20 mouse cellular contexts compared by ENCODE assay signal in genomic region chr6:129449743-129450142, GRCm38 (mm10). TPM values are rescaled to one million over a fixed set of nuclear protein-coding genes. Genes with fewer than 3 reads are reported as not detected.
DNase-seq lines count a peak whose midpoint lies in the region; ATAC-seq and TF ChIP-seq lines count a peak whose summit lies in the region.
"Had no signal": no experiment of that assay in that cellular context is flagged by ENCODE, and none has a peak within 500 bp of the region (broad histone marks: within the 10 kb centered on the region; RNA-seq: fewer than 3 reads in every experiment).

No protein-coding gene starts in this region.

- TF ChIP-seq POLR2A in brain, embryonic 14.5 days (IDR thresholded peaks at IDR 0.05; ENCODE audit: borderline replicate concordance, extremely low read depth, insufficient read depth, insufficient read length, poor library complexity, severe bottlenecking), result no peak

- WGBS in kidney, embryonic 15.5 days, result 66% methylated on average over 6 of the region's 6 CpGs
- 53% methylated on average over 6 of the region's 6 CpGs for WGBS in lung, postnatal 0 days

- TF ChIP-seq CTCF in gastrocnemius, adult 2 months (IDR thresholded peaks at IDR 0.05), result no peak
- TF ChIP-seq CTCF in brain, embryonic 14.5 days (IDR thresholded peaks at IDR 0.05; ENCODE audit: borderline replicate concordance, extremely low read depth, insufficient read depth, insufficient read length), result no peak
- TF ChIP-seq CTCF in lung, postnatal 0 days (IDR thresholded peaks at IDR 0.05), result no peak

- H3K9me3 ChIP-seq in kidney, embryonic 15.5 days (replicated peaks), result no peaks in the 10 kb centered on the region
- no peaks in the 10 kb centered on the region for H3K9me3 ChIP-seq in lung, postnatal 0 days (ENCODE audit: low read length)
- H3K9me3 ChIP-seq: embryonic facial prominence, embryonic 15.5 days; forebrain, embryonic 13.5 days; midbrain, embryonic 10.5 days had no signal

- no peak overlapping the region for H3K9ac ChIP-seq in kidney, embryonic 15.5 days
- H3K9ac ChIP-seq in lung, postnatal 0 days (replicated peaks; ENCODE audit: low read depth), result peak overlapping the region; percentile 26; the same call in 1 of the 2 replicates
- H3K9ac ChIP-seq: embryonic facial prominence, embryonic 15.5 days; forebrain, embryonic 13.5 days; liver, embryonic 14.5 days had no signal

- H3K4me3 ChIP-seq in gastrocnemius, adult 2 months, result peak overlapping the region; percentile 69
- H3K4me3 ChIP-seq in kidney, embryonic 15.5 days (replicated peaks), result no peak overlapping the region
- H3K4me3 ChIP-seq in lung, postnatal 0 days (ENCODE audit: low read depth, low read length), result peak overlapping the region; percentile 36
- H3K4me3 ChIP-seq: embryonic facial prominence, embryonic 15.5 days; forebrain, embryonic 13.5 days; midbrain, embryonic 10.5 days had no signal

- H3K4me2 ChIP-seq in kidney, embryonic 15.5 days, result peak overlapping the region; percentile 21; the same call in 1 of the 2 replicates
- H3K4me2 ChIP-seq in lung, postnatal 0 days (replicated peaks; ENCODE audit: low read depth, low read length), result peak overlapping the region; percentile 48
- H3K4me2 ChIP-seq: embryonic facial prominence, embryonic 15.5 days; forebrain, embryonic 13.5 days had no signal

- no peaks in the 10 kb centered on the region for H3K27me3 ChIP-seq in kidney, embryonic 15.5 days
- no peaks in the 10 kb centered on the region for H3K27me3 ChIP-seq in lung, postnatal 0 days (replicated peaks; ENCODE audit: insufficient read depth, low read length)
- H3K27me3 ChIP-seq: embryonic facial prominence, embryonic 15.5 days; forebrain, embryonic 13.5 days had no signal

- ATAC-seq in kidney, embryonic 15.5 days (replicated peaks; ENCODE audit: low FRiP score), result no peak
- ATAC-seq in lung, postnatal 0 days, result peak; percentile 58
- ATAC-seq in inflammation-experienced regulatory T-cells, adult 6 months, result no peak
- ATAC-seq: forebrain, embryonic 13.5 days; hindbrain, postnatal 0 days had no signal

- H3K4me1 ChIP-seq in kidney, embryonic 15.5 days, result no peaks in the 10 kb centered on the region
- no peaks in the 10 kb centered on the region for H3K4me1 ChIP-seq in lung, postnatal 0 days (ENCODE audit: insufficient read depth, low read depth, low read length)
- H3K4me1 ChIP-seq: embryonic facial prominence, embryonic 15.5 days; forebrain, embryonic 13.5 days; midbrain, embryonic 10.5 days had no signal

- H3K27ac ChIP-seq in gastrocnemius, adult 2 months, result peak overlapping the region; percentile 82
- 0 out of 2 replicates have a peak overlapping the region, but pooled peaks have one; percentile 48 for H3K27ac ChIP-seq in kidney, embryonic 15.5 days
- H3K27ac ChIP-seq in lung, postnatal 0 days (ENCODE audit: low read length), result peak overlapping the region; percentile 68; the same call in 1 of the 2 replicates
- H3K27ac ChIP-seq: embryonic facial prominence, embryonic 15.5 days; forebrain, embryonic 13.5 days; hindbrain, postnatal 0 days; liver, embryonic 14.5 days; midbrain, embryonic 10.5 days had no signal

- intact Hi-C loops in gastrocnemius, adult 2 months (cut with DNase I), result no loop called here

- no peaks in the 10 kb centered on the region for H3K36me3 ChIP-seq in kidney, embryonic 15.5 days
- H3K36me3 ChIP-seq in lung, postnatal 0 days (ENCODE audit: insufficient read depth, low read length), result no peaks in the 10 kb centered on the region
- H3K36me3 ChIP-seq: embryonic facial prominence, embryonic 15.5 days; midbrain, embryonic 10.5 days had no signal

- no peak for DNase-seq in gastrocnemius, adult 2 months
- DNase-seq in gastrocnemius, postnatal 10 days, result no peak
- no peak for DNase-seq in kidney, postnatal 25 days
- DNase-seq in brain, embryonic 14.5 days (ENCODE audit: low read depth), result peak; percentile 3
- DNase-seq in lung, postnatal 0 days (ENCODE audit: low spot score), result peak; percentile 23
- DNase-seq in layer of hippocampus, postnatal 36 days, result no peak
- DNase-seq: cerebellum, adult 9-11 months; right cerebral cortex, postnatal 14 days; thymus, postnatal 14 days had no signal

- peak; percentile 56 for TF ChIP-seq EP300 in lung, postnatal 0 days (IDR thresholded peaks at IDR 0.05)

RNA-seq across cellular contexts. Expression of gene Clec1a, which starts 2.1 kb away (rescaled TPM):
- total RNA-seq in gastrocnemius, adult 2 months (2021), result 1 to 10 TPM; 1.8 to 3.0 TPM
- 1 to 10 TPM; 4.8 to 6.3 TPM for total RNA-seq in gastrocnemius, postnatal 10 days (2021)
- polyA plus RNA-seq in kidney, embryonic 15.5 days (2015; fragmentation: Nextera tagmentation; extraction: Ambion mirVana), result 8.6 and 9.5 TPM in 2 replicates
- polyA plus RNA-seq in brain, embryonic 14.5 days (2012; rRNA removed), result 0.49 and 0.72 TPM in 2 replicates
- polyA plus RNA-seq in lung, postnatal 0 days (2015; fragmentation: Nextera tagmentation; extraction: Ambion mirVana), result 111 and 132 TPM in 2 replicates
- not detected for polyA plus RNA-seq in inflammation-experienced regulatory T-cells, adult 6 months (2017; shearing (Covaris generic))
- 1 to 10 TPM; 3.6 to 4.1 TPM for total RNA-seq in layer of hippocampus, postnatal 36 days (2021)
- total RNA-seq: MEL had no signal

RNA-seq across cellular contexts. Expression of gene Clec9a, which starts 41.1 kb away (rescaled TPM):
- not detected for total RNA-seq in gastrocnemius, adult 2 months (2021)
- not detected for total RNA-seq in gastrocnemius, postnatal 10 days (2021)
- 0.45 and 0.55 TPM in 2 replicates for polyA plus RNA-seq in kidney, embryonic 15.5 days (2015; fragmentation: Nextera tagmentation; extraction: Ambion mirVana)
- polyA plus RNA-seq in brain, embryonic 14.5 days (2012; rRNA removed), result 0.28 and 0.33 TPM in 2 replicates
- 2.7 and 3.6 TPM in 2 replicates for polyA plus RNA-seq in lung, postnatal 0 days (2015; fragmentation: Nextera tagmentation; extraction: Ambion mirVana)
- polyA plus RNA-seq in inflammation-experienced regulatory T-cells, adult 6 months (2017; shearing (Covaris generic)), result not detected
- not detected for total RNA-seq in layer of hippocampus, postnatal 36 days (2021)
- total RNA-seq: hindbrain, postnatal 0 days; layer of hippocampus, adult 8-10 months; left cerebral cortex, postnatal 36 days; MEL had no signal
- polyA plus RNA-seq: embryonic facial prominence, embryonic 15.5 days had no signal

RNA-seq across cellular contexts. Expression of gene Clec1b, which starts 52.6 kb away (rescaled TPM):
- total RNA-seq in gastrocnemius, adult 2 months (2021), result under 1 TPM in 1 of 2 experiments, not detected in 1; 0.42 TPM
- under 1 TPM in 1 of 2 experiments, not detected in 1; 0.47 TPM for total RNA-seq in gastrocnemius, postnatal 10 days (2021)
- polyA plus RNA-seq in kidney, embryonic 15.5 days (2015; fragmentation: Nextera tagmentation; extraction: Ambion mirVana), result 2.2 and 2.7 TPM in 2 replicates
- polyA plus RNA-seq in brain, embryonic 14.5 days (2012; rRNA removed), result 0.82 and 1.9 TPM in 2 replicates
- polyA plus RNA-seq in lung, postnatal 0 days (2015; fragmentation: Nextera tagmentation; extraction: Ambion mirVana), result 7.8 and 8.3 TPM in 2 replicates
- under 1 TPM in 1 of 3 experiments, not detected in 2; 0.26 TPM for polyA plus RNA-seq in inflammation-experienced regulatory T-cells, adult 6 months (2017; shearing (Covaris generic))
- total RNA-seq in layer of hippocampus, postnatal 36 days (2021), result not detected
- total RNA-seq: MEL had no signal
- polyA plus RNA-seq: gonadal fat pad, adult 2 months had no signal

RNA-seq across cellular contexts. Expression of gene Olr1, which starts 57.2 kb away (rescaled TPM):
- total RNA-seq in gastrocnemius, adult 2 months (2021), result not detected
- under 1 TPM in 1 of 2 experiments, not detected in 1; 0.11 TPM for total RNA-seq in gastrocnemius, postnatal 10 days (2021)
- polyA plus RNA-seq in kidney, embryonic 15.5 days (2015; fragmentation: Nextera tagmentation; extraction: Ambion mirVana), result 0.17 TPM in 1 of 2 replicates, not detected in the other
- polyA plus RNA-seq in brain, embryonic 14.5 days (2012; rRNA removed), result not detected in 2 replicates
- 2.7 and 4.3 TPM in 2 replicates for polyA plus RNA-seq in lung, postnatal 0 days (2015; fragmentation: Nextera tagmentation; extraction: Ambion mirVana)
- polyA plus RNA-seq in inflammation-experienced regulatory T-cells, adult 6 months (2017; shearing (Covaris generic)), result under 1 TPM in 1 of 3 experiments, not detected in 2; 0.25 TPM
- not detected for total RNA-seq in layer of hippocampus, postnatal 36 days (2021)
- total RNA-seq: hindbrain, postnatal 0 days; layer of hippocampus, adult 8-10 months; left cerebral cortex, postnatal 36 days; MEL had no signal
- polyA plus RNA-seq: embryonic facial prominence, embryonic 15.5 days; forebrain, embryonic 13.5 days had no signal

Comparison
In these comparisons a context has a peak if more than half of its experiments do, and no peak if none do; other contexts are left out.
1. DNase-seq: peak in brain, embryonic 14.5 days (single experiment) and lung, postnatal 0 days (single experiment); none in gastrocnemius, adult 2 months (single experiment), gastrocnemius, postnatal 10 days (single experiment), kidney, postnatal 25 days (0 of 2) and layer of hippocampus, postnatal 36 days (0 of 2).
2. RNA of gene Clec1a, which starts 2.1 kb away (polyA plus RNA-seq): 111 to 132 TPM in lung, postnatal 0 days; 8.6 to 9.5 TPM in kidney, embryonic 15.5 days, 0.49 to 0.72 TPM in brain, embryonic 14.5 days and not detected in inflammation-experienced regulatory T-cells, adult 6 months; every median in the first group is over 10 times any median in the second.
3. Peak in every context shown above with its lines, with median percentiles within 50 percentile points of each other: H3K27ac ChIP-seq.